In the genomic region with DNA sequence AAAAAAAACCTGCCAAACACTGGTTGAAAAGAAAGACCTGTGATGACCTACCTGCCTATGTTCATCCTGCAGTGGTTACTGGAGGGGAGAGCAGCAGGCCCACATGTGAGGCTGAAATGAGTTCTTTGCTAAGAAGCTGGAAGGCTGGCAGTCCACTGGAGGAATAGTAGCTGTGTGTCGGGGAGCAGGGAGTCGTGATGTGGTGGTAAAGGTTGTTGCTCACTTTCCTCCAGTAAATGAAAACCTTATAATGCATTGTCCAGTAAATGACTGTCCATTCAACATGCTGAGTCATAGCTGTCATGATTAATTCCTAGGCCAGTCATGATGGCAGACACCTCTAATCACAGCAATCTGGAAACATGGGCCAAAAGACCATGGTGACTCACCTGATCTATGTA, we compare ENCODE assay signal across 28 mouse cellular contexts.
DNase-seq lines count a peak whose midpoint lies in the region; ATAC-seq and TF ChIP-seq lines count a peak whose summit lies in the region.
"Had no signal": no experiment of that assay in that cellular context is flagged by ENCODE, and none has a peak within 500 bp of the region (broad histone marks: within the 10 kb centered on the region; RNA-seq: fewer than 3 reads in every experiment).

No protein-coding gene starts in this region.

- no peaks in the 10 kb centered on the region for H3K27me3 ChIP-seq in heart, adult 2 months (ENCODE audit: control insufficient read depth, insufficient read depth, low read length)
- H3K27me3 ChIP-seq in heart, embryonic 11.5 days (ENCODE audit: control insufficient read depth, insufficient read depth, low read length), result no peaks in the 10 kb centered on the region
- H3K27me3 ChIP-seq in C2C12 (ENCODE audit: control insufficient read depth, insufficient read depth, insufficient read length), result no peaks in the 10 kb centered on the region
- H3K27me3 ChIP-seq: heart, embryonic 12.5 days; hindbrain, embryonic 13.5 days; midbrain, embryonic 13.5 days had no signal

- WGBS in heart, adult 2 months, result 91% methylated on average over 2 of the region's 2 CpGs
- 82% methylated on average over 2 of the region's 2 CpGs for WGBS in heart, embryonic 11.5 days (ENCODE audit: insufficient replicate concordance)

- H3ac ChIP-seq in C2C12 (ENCODE audit: control insufficient read depth, insufficient read length, low read depth), result no peak overlapping the region

- H3K79me2 ChIP-seq in heart, adult 2 months (replicated peaks; ENCODE audit: control insufficient read depth, insufficient read depth, low read length), result no peaks in the 10 kb centered on the region
- no peaks in the 10 kb centered on the region for H3K79me2 ChIP-seq in C2C12 (ENCODE audit: control insufficient read depth, insufficient read depth)

- intact Hi-C loops in heart, adult 2 months (cut with DNase I), result loop anchor here (1.0 to 5.0 kb wide), 4 partner anchors 19 to 158 kb away; no protein-coding TSS in a partner anchor

- TF ChIP-seq POLR2A in heart, adult 2 months (IDR thresholded peaks at IDR 0.05; ENCODE audit: insufficient read depth, low read depth, low read length), result no peak
- no peak for TF ChIP-seq POLR2A in embryonic fibroblast, embryonic 13.5 days (IDR thresholded peaks at IDR 0.05; ENCODE audit: low read depth, low read length)

- no peak overlapping the region for H3K4me2 ChIP-seq in heart, embryonic 11.5 days
- H3K4me2 ChIP-seq: heart, embryonic 12.5 days; hindbrain, embryonic 13.5 days; midbrain, embryonic 13.5 days had no signal

- no peak for ATAC-seq in heart, embryonic 11.5 days (replicated peaks; ENCODE audit: insufficient number of reproducible peaks, low FRiP score, low TSS enrichment)
- no peak for ATAC-seq in monocyte, adult 5-6 weeks (replicated peaks; ENCODE audit: insufficient number of reproducible peaks, low FRiP score, low TSS enrichment, poor library complexity, severe bottlenecking)
- ATAC-seq: CD4-positive, CD25-positive, alpha-beta regulatory T cell, adult 4 months; forebrain, embryonic 14.5 days; intestine, embryonic 16.5 days; midbrain, embryonic 13.5 days had no signal

- no peak for TF ChIP-seq EP300 in heart, adult 2 months (IDR thresholded peaks at IDR 0.05; ENCODE audit: insufficient read depth, low read depth, low read length)

- no peak overlapping the region for H3K4me3 ChIP-seq in heart, adult 2 months
- H3K4me3 ChIP-seq in heart, embryonic 11.5 days (ENCODE audit: low read depth, low read length), result no peak overlapping the region
- no peak overlapping the region for H3K4me3 ChIP-seq in C2C12 (ENCODE audit: insufficient read depth, poor library complexity, severe bottlenecking)
- no peak overlapping the region for H3K4me3 ChIP-seq in embryonic fibroblast, embryonic 13.5 days (ENCODE audit: insufficient read depth, low read length)
- H3K4me3 ChIP-seq: heart, embryonic 12.5 days; hindbrain, embryonic 13.5 days; midbrain, embryonic 13.5 days had no signal

- H3K27ac ChIP-seq in heart, adult 2 months, result peak overlapping the region; percentile 84
- H3K27ac ChIP-seq in heart, embryonic 11.5 days (ENCODE audit: low read depth, low read length), result no peak overlapping the region
- peak overlapping the region; percentile 65; the same call in 1 of the 2 replicates for H3K27ac ChIP-seq in embryonic fibroblast, embryonic 13.5 days (ENCODE audit: insufficient read depth, low read length)
- H3K27ac ChIP-seq: hindbrain, embryonic 13.5 days; liver, embryonic 14.5 days; macrophage; midbrain, embryonic 13.5 days had no signal

- H3K9me3 ChIP-seq in heart, embryonic 11.5 days (replicated peaks; ENCODE audit: control insufficient read depth, low read length), result no peaks in the 10 kb centered on the region
- H3K9me3 ChIP-seq: hindbrain, embryonic 13.5 days; midbrain, embryonic 13.5 days had no signal

- no peak overlapping the region for H3K9ac ChIP-seq in heart, adult 2 months (ENCODE audit: low read depth, low read length)
- H3K9ac ChIP-seq in heart, embryonic 11.5 days (ENCODE audit: low read depth, low read length), result no peak overlapping the region
- H3K9ac ChIP-seq: heart, embryonic 12.5 days; hindbrain, embryonic 13.5 days; liver, embryonic 14.5 days; midbrain, embryonic 13.5 days had no signal

- peaks cover 12% of the 10 kb centered on the region for H3K4me1 ChIP-seq in heart, adult 2 months (ENCODE audit: control insufficient read depth, insufficient read depth, low read length)
- peaks cover 12% of the 10 kb centered on the region; the same call in 1 of the 2 replicates for H3K4me1 ChIP-seq in heart, embryonic 11.5 days (ENCODE audit: control insufficient read depth, insufficient read depth, low read length)
- H3K4me1 ChIP-seq in embryonic fibroblast, embryonic 13.5 days (ENCODE audit: control insufficient read depth, insufficient read depth, low read length), result peaks cover 4% of the 10 kb centered on the region; the same call in 1 of the 2 replicates
- H3K4me1 ChIP-seq: hindbrain, embryonic 13.5 days; midbrain, embryonic 13.5 days had no signal

- H3K79me3 ChIP-seq in C2C12 (ENCODE audit: low read depth), result no peaks in the 10 kb centered on the region

- TF ChIP-seq CTCF in heart, adult 2 months (IDR thresholded peaks at IDR 0.05), result no peak
- no peak for TF ChIP-seq CTCF in C2C12 (IDR thresholded peaks at IDR 0.05; ENCODE audit: control insufficient read depth, insufficient read depth, insufficient read length)
- no peak for TF ChIP-seq CTCF in embryonic fibroblast, embryonic 13.5 days (IDR thresholded peaks at IDR 0.05; ENCODE audit: borderline replicate concordance, insufficient read depth, low read length)

- no peak for DNase-seq in heart, adult 2 months
- peak; percentile 84 for DNase-seq in 3T3-L1 (ENCODE audit: low read depth, low spot score)
- no peak for DNase-seq in kidney, adult 8-10 months
- DNase-seq: adrenal gland, postnatal 36 days; cerebellum, adult 2 months; cerebellum, postnatal 36 days; heart, postnatal 36 days; kidney, adult 9 months; kidney, postnatal 10 days; layer of hippocampus, postnatal 36 days; liver; lung, adult 2 months; lung, postnatal 10 days; spleen, adult 18-20 months; thymus, adult 18-20 months; thymus, postnatal 25 days had no signal

- peaks cover 27% of the 10 kb centered on the region for H3K36me3 ChIP-seq in heart, adult 2 months (ENCODE audit: control insufficient read depth, insufficient read depth, low read length)
- H3K36me3 ChIP-seq in heart, embryonic 11.5 days (ENCODE audit: control insufficient read depth, insufficient read depth, low read length), result no peaks in the 10 kb centered on the region
- no peaks in the 10 kb centered on the region for H3K36me3 ChIP-seq in C2C12 (ENCODE audit: control insufficient read depth, insufficient read depth)
- H3K36me3 ChIP-seq: heart, embryonic 12.5 days; hindbrain, embryonic 13.5 days; midbrain, embryonic 13.5 days had no signal

TF ChIP-seq in C2C12, 6 proteins besides CTCF, POLR2A, EP300 and RAD21:
- TF ChIP-seq USF1 (IDR thresholded peaks at IDR 0.05; ENCODE audit: low read depth) (no peak), FOSL1 (IDR thresholded peaks at IDR 0.05; ENCODE audit: insufficient read depth, low read length, poor library complexity, severe bottlenecking) (peak; percentile 96), MAX (IDR thresholded peaks at IDR 0.05) (peak; percentile 51), CEBPB (IDR thresholded peaks at IDR 0.05; ENCODE audit: low read depth) (peak; percentile 16)
